Mouse (Mus musculus): ENCODE data around the gene Pnp2. TPM values are rescaled to one million over a fixed set of nuclear protein-coding genes. Genes with fewer than 3 reads are reported as not detected.

Gene Pnp2
- 0.23 and 0.28 TPM in 2 replicates for polyA plus RNA-seq (2012; rRNA removed)

DNA sequence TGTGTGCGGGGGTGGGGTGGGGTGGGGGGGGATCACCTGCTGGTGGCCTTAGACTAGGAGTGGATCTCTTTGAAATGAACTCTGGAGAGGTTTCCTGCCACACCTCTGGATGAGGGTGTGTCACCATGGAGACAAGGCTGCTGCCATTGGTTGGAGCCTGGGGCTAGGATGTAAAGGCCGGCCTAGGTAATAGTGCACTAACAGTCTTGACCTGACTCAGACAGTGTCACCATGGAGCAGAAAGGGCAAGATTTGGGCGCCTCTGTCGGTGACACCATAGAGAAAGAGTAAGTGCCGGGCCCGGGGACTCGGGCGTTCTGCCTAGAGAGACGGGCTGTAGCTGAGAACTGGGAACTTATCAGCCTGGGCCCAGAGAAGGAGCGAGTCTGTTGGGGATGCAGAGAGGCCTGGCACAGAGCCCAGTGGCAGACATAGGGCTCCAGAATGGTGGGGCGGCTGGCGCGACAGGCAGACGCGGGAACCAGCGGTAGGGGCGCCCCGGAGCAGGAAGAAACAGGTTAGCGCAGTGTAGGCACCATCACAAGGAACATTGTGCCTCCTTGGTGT lies at the start of gene Pnp2:
Gene Pnp2 (plus strand): TSS at position 51 of the 567 bp plus-strand sequence.

DNA sequence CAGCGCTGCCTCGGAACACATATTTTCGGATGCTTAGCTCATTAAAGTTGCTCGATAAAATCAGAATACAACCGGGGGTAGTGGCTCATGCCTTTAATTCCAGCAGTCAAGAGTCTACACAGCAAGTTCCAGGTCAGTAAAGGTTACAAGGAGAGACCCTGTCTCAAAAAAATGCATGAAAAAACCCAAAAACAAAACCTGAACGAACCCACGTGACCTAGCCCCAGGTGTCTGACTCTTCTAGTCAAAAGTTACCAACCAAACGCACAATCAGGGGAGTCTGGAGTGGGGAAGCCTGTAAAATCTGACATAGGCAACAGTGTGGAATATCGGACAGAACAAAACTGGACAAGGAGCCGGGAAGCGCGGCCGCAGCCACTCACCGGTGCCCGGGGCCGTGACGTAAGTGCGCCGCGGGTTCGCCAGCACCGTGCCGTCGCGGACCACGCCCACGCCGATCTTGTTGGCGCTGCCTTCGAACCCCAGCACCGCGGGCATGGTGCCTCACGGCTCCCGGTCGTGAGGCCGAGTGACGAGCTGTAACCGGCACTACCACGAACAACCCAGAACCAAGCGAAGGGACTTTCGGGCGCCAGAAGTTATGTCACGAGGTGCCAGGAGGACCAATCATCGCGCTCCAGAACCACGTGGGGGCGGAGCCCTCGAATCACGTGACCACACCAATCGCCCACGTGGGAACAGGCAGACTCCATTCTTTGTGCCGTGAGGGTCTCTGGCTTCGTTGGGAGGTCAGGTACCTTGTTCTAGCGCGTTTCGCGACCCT lies 31.3 kb upstream of the Pnp2 start, which contains the start of the genes Osgep and Apex1:
Gene Osgep (minus strand): TSS at position 613 of the 784 bp plus-strand sequence.
Gene Apex1 (plus strand): TSS at position 688 of the 784 bp plus-strand sequence.

DNA sequence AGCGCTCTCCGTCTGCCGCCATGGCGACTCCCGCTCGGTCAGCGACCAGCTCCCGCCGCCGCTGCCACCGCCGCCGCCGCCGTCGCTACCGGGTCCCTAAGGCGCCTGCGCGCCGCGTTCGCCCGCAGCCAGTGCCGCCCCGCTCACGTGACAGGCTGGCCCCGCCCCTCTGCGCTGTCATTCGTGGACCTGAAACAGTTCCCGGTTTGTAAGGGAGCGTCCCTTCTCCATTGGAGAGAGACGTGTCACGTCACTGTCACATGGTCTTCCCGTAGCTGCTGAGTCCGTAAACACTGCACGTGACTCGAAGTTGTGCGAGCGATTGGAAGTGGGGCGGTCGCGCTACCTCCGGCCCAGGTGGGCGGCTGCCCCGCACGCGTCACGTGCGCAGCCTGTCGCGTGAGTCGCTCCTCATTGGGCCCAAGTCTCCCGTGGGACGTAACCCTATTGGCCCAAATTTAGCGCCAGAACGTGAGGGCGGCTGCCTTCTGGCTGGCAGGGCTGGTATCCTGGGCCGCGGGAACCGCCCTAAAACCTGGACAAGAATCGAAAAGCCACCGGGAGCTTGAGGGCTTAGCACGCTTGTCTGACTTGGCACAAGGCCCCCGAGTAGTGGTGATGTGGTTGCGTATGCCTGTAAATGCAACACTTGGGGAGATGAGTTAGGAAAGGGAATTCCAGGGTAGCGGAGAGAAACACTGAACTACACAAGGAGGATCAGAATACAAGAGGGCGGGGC lies 24.9 kb upstream of the Pnp2 start, which contains the start of the genes Pip4p1 and Pnp:
Gene Pip4p1 (minus strand): TSS at position 103 of the 739 bp plus-strand sequence.
Gene Pnp (plus strand): TSS at position 329 of the 739 bp plus-strand sequence.

GRCm38 (mm10) chr14:50943932-50944667 lies 11.7 kb upstream of the Pnp2 start, which contains the start of gene Gm49342:
Gm49342 (plus strand) TSS chr14:50944517.

GRCm38 (mm10) chr14:51007152-51007801 lies 51.5 kb downstream of the Pnp2 start, which contains the start of gene Rnase10:
Rnase10 (plus strand) TSS chr14:51007751.

Other genes starting within 250 kb of the Pnp2 start
- not detected in 2 replicates for gene Olfr748, start 248.6 kb upstream of the Pnp2 start, polyA plus RNA-seq (2012; rRNA removed)
- not detected in 2 replicates for gene Olfr749, start 210.9 kb upstream of the Pnp2 start, polyA plus RNA-seq (2012; rRNA removed)
- gene Ttc5, start 170.5 kb upstream of the Pnp2 start, polyA plus RNA-seq (2012; rRNA removed), result 103 and 110 TPM in 2 replicates
- 0.04 and 0.08 TPM in 2 replicates for gene Ccnb1ip1, start 148.3 kb upstream of the Pnp2 start, polyA plus RNA-seq (2012; rRNA removed)
- 81.9 and 85.9 TPM in 2 replicates for gene Parp2, start 148.2 kb upstream of the Pnp2 start, polyA plus RNA-seq (2012; rRNA removed)
- gene Tep1, start 85.4 kb upstream of the Pnp2 start, polyA plus RNA-seq (2012; rRNA removed), result 4.2 and 6.1 TPM in 2 replicates
- 0.79 and 1.2 TPM in 2 replicates for gene Klhl33, start 58.5 kb upstream of the Pnp2 start, polyA plus RNA-seq (2012; rRNA removed)
- 122 and 139 TPM in 2 replicates for gene Osgep, start 31.1 kb upstream of the Pnp2 start, polyA plus RNA-seq (2012; rRNA removed)
- gene Apex1, start 31.0 kb upstream of the Pnp2 start, polyA plus RNA-seq (2012; rRNA removed), result 167 and 214 TPM in 2 replicates
- 129 and 137 TPM in 2 replicates for gene Pip4p1, start 25.1 kb upstream of the Pnp2 start, polyA plus RNA-seq (2012; rRNA removed)
- gene Pnp, start 24.9 kb upstream of the Pnp2 start, polyA plus RNA-seq (2012; rRNA removed), result 22.1 and 24.5 TPM in 2 replicates
- gene Gm49342, start 11.5 kb upstream of the Pnp2 start, polyA plus RNA-seq (2012; rRNA removed), result 28.5 and 35.7 TPM in 2 replicates
- 0.04 TPM in 1 of 2 replicates, not detected in the other for gene Rnase10, start 51.8 kb downstream of the Pnp2 start, polyA plus RNA-seq (2012; rRNA removed)
- not detected in 2 replicates for gene Rnase9, start 85.9 kb downstream of the Pnp2 start, polyA plus RNA-seq (2012; rRNA removed)
- not detected in 2 replicates for gene Rnase11, start 94.2 kb downstream of the Pnp2 start, polyA plus RNA-seq (2012; rRNA removed)
- not detected in 2 replicates for gene Rnase12, start 101.7 kb downstream of the Pnp2 start, polyA plus RNA-seq (2012; rRNA removed)
- gene Olfr750, start 118.4 kb downstream of the Pnp2 start, polyA plus RNA-seq (2012; rRNA removed), result not detected in 2 replicates
- gene Rnase4, start 135.1 kb downstream of the Pnp2 start, polyA plus RNA-seq (2012; rRNA removed), result 14.3 and 24.3 TPM in 2 replicates
- gene Ang, start 135.2 kb downstream of the Pnp2 start, polyA plus RNA-seq (2012; rRNA removed), result 4.3 and 6.9 TPM in 2 replicates
- not detected in 2 replicates for gene Eddm3b, start 158.4 kb downstream of the Pnp2 start, polyA plus RNA-seq (2012; rRNA removed)
- gene Rnase6, start 167.9 kb downstream of the Pnp2 start, polyA plus RNA-seq (2012; rRNA removed), result 0.35 and 0.66 TPM in 2 replicates
- 0.25 and 0.31 TPM in 2 replicates for gene Rnase1, start 190.8 kb downstream of the Pnp2 start, polyA plus RNA-seq (2012; rRNA removed)
- not detected in 2 replicates for gene Rnase2b, start 206.3 kb downstream of the Pnp2 start, polyA plus RNA-seq (2012; rRNA removed)
- not detected in 2 replicates for gene Ang2, start 243.2 kb downstream of the Pnp2 start, polyA plus RNA-seq (2012; rRNA removed)
- not detected in 2 replicates for gene Ear14, start 247.4 kb downstream of the Pnp2 start, polyA plus RNA-seq (2012; rRNA removed)